9 mouse cellular contexts compared by ENCODE assay signal in the genomic region with DNA sequence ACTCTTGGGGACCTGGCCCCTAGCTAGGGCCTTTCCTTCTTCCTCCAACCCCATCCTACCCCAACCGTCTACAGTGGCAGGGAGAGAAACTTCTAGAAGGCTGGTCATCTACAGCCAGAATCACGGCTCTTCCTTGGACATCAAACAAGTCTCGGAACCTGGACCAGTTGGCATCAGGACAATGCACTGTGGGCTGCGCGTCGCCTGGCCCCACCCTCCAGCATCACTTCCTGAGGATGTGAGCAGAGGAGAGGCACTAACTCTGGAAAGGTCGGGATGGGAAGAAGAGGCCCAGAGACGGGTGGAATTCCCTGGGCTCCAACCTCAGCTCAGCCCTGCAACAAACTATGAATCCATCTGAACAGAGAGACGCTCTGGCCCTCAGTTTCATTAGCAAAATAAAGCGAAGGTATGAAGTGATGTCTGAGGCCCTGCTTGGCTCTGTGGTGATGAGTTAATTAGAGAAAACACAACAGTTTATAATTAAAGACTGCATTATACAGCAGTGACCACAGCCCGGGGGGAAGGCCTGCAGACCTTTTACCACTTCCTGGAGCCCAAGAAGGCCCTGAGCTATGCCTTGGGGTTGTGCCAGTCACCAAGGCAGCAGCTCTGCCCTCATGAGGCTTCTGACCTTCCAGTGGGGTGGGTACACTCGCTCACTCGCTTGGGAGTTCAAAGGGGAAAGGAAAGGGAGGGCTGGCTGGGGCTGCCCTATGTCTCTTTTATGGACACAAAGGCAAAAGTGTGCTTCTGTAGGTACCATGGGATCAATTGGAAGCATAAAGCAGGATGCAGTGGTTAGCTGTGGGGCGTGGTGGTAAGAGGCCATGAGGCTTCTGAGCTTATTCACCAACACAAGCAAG. TPM values are rescaled to one million over a fixed set of nuclear protein-coding genes. Genes with fewer than 3 reads are reported as not detected.
DNase-seq lines count a peak whose midpoint lies in the region; ATAC-seq lines count a peak whose summit lies in the region.
"Had no signal": no experiment of that assay in that cellular context is flagged by ENCODE, and none has a peak within 500 bp of the region (broad histone marks: within the 10 kb centered on the region; RNA-seq: fewer than 3 reads in every experiment).

No protein-coding gene starts in this region.

- DNase-seq in adrenal gland, adult 2 months = peak; percentile 53
- no peak for DNase-seq in adrenal gland, postnatal 4 days (ENCODE audit: low spot score in 2 of 2)
- DNase-seq in heart, adult 8-10 months (ENCODE audit: low spot score) = peak; percentile 75
- peak; percentile 48 for DNase-seq in kidney, adult 11 months
- no peak for DNase-seq in thymus, postnatal 14 days
- no peak for DNase-seq in ovary, postnatal 14 days (ENCODE audit: low spot score)

- no peak for ATAC-seq in lung, embryonic 15.5 days (ENCODE audit: borderline replicate concordance, extremely low read depth, low FRiP score, low TSS enrichment)
- no peak for ATAC-seq in stomach, embryonic 14.5 days (ENCODE audit: insufficient number of reproducible peaks, insufficient read depth, low FRiP score, low read depth)

- H3K9ac ChIP-seq in lung, embryonic 15.5 days = peak overlapping the region; percentile 71
- no peak overlapping the region for H3K9ac ChIP-seq in stomach, embryonic 14.5 days (replicated peaks; ENCODE audit: low read depth, low read length)

- 24% methylated on average over 14 of the region's 14 CpGs for WGBS in lung, embryonic 15.5 days
- WGBS in stomach, embryonic 14.5 days = 63% methylated on average over 14 of the region's 14 CpGs

- H3K36me3 ChIP-seq in lung, embryonic 15.5 days = no peaks in the 10 kb centered on the region
- no peaks in the 10 kb centered on the region for H3K36me3 ChIP-seq in stomach, embryonic 14.5 days (ENCODE audit: control insufficient read depth, insufficient read depth, low read length)

- no peaks in the 10 kb centered on the region for H3K27me3 ChIP-seq in lung, embryonic 15.5 days
- no peaks in the 10 kb centered on the region for H3K27me3 ChIP-seq in stomach, embryonic 14.5 days (ENCODE audit: control insufficient read depth, insufficient read depth, low read length)

- H3K27ac ChIP-seq in lung, embryonic 15.5 days = peak overlapping the region; percentile 96
- peak overlapping the region; percentile 39; the same call in 1 of the 2 replicates for H3K27ac ChIP-seq in stomach, embryonic 14.5 days (ENCODE audit: low read length)

- peak overlapping the region; percentile 58 for H3K4me3 ChIP-seq in lung, embryonic 15.5 days
- H3K4me3 ChIP-seq in stomach, embryonic 14.5 days (ENCODE audit: low read depth, low read length) = no peak overlapping the region
- H3K4me3 ChIP-seq: erythroblast, embryonic 14.5 days had no signal

- H3K9me3 ChIP-seq in lung, embryonic 15.5 days = no peaks in the 10 kb centered on the region
- no peaks in the 10 kb centered on the region for H3K9me3 ChIP-seq in stomach, embryonic 14.5 days (ENCODE audit: control insufficient read depth, low read depth, low read length)

- peak overlapping the region; percentile 58 for H3K4me2 ChIP-seq in lung, embryonic 15.5 days
- H3K4me2 ChIP-seq in stomach, embryonic 14.5 days (replicated peaks; ENCODE audit: low read depth, low read length) = peak overlapping the region; percentile 70

- H3K4me1 ChIP-seq in lung, embryonic 15.5 days = peaks cover 67% of the 10 kb centered on the region
- H3K4me1 ChIP-seq in stomach, embryonic 14.5 days (ENCODE audit: control insufficient read depth, insufficient read depth, low read length) = peaks cover 59% of the 10 kb centered on the region

RNA-seq across cellular contexts. Expression of a gene that starts 51.8 kb away (rescaled TPM):
- total RNA-seq in adrenal gland, adult 2 months (2021) = 10 to 100 TPM; 57.5 to 76.3 TPM
- polyA plus RNA-seq in adrenal gland, adult 2 months (2012; rRNA removed) = 55.2 and 60.2 TPM in 2 replicates
- total RNA-seq in adrenal gland, postnatal 4 days (2021) = 10 to 100 TPM; 57.6 to 59.9 TPM
- total RNA-seq in heart, adult 8-10 months (2022) = 10 to 100 TPM; 19.9 to 23.5 (median 21.4) TPM
- 133 and 147 TPM in 2 replicates for polyA plus RNA-seq in lung, embryonic 15.5 days (2015; fragmentation: Nextera tagmentation; extraction: Ambion mirVana)
- polyA plus RNA-seq in stomach, embryonic 14.5 days (2014; fragmentation: Nextera tagmentation; extraction: Ambion mirVana) = 82.0 and 84.9 TPM in 2 replicates

Comparison
In these comparisons a context has a peak if more than half of its experiments do, and no peak if none do; other contexts are left out.
1. DNase-seq: peak in adrenal gland, adult 2 months (single experiment), heart, adult 8-10 months (single experiment) and kidney, adult 11 months (single experiment); none in adrenal gland, postnatal 4 days (0 of 2), thymus, postnatal 14 days (single experiment) and ovary, postnatal 14 days (single experiment).